Mouse (Mus musculus) lung, postnatal 10 days (tissue): ENCODE measurements around the gene Ctdspl.

Source experiments
- DNase-seq: peaks from one replicate; pipeline ENCODE4 v3.0.0; 2021

Ctdspl gene

GRCm38 (mm10) chr9:118950061-118950460, 23.8 kb downstream of the Ctdspl start:
- DNase-seq, result peak; percentile 56

- no peak for DNase-seq
Measured at GRCm38 (mm10) chr9:118950751-118951150, 24.5 kb downstream of the Ctdspl start.

- DNase-seq, result no peak
Measured at GRCm38 (mm10) chr9:118951381-118951780, 25.1 kb downstream of the Ctdspl start.

- peak; percentile 73 for DNase-seq
Measured at GRCm38 (mm10) chr9:118952180-118952579, 25.9 kb downstream of the Ctdspl start.

GRCm38 (mm10) chr9:118953465-118954194, 27.4 kb downstream of the Ctdspl start:
- DNase-seq, result peak; percentile 14

- peak; percentile 34 for DNase-seq
Measured at GRCm38 (mm10) chr9:118958802-118959201, 32.5 kb downstream of the Ctdspl start.

DNA sequence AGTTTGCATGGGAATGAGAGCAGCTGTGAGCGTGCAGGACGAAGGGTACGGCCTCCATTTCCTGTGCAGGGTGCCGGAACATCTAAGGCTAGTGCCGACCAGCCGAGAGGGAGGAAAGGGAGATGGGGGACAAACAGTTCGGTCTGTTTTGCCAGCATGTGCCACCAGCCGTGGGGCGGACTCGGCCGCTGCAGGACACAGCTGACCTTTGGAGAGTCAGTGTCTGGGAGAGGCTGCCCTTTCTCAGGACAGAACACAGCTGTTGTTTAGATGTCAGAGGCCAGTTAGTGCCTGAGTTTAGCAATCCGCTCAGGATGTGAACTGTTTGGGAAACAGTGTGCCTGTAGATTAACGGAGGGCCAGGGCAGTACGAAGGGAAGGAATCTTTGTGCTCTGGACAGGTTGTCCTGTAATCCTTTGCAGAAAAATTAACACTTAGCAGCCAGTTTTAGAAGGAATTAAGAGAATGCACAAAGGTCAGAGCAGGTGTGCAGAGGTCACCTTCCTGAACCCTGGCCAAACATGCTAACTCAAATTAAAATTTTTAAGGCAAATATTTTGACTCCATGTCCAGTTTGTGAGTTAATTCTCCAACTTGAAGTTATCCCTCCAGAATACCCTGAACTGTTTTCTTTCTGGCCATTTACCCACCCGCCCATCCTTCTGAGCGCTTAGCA, 34.3 kb downstream of the Ctdspl start:
- peak; percentile 84 for DNase-seq

- DNase-seq, result no peak
Measured at GRCm38 (mm10) chr9:118963149-118963548, 36.9 kb downstream of the Ctdspl start.

GRCm38 (mm10) chr9:118964263-118965034, 38.2 kb downstream of the Ctdspl start:
- peak; percentile 38 for DNase-seq

- DNase-seq, result no peak
Measured at GRCm38 (mm10) chr9:118969810-118970209, 43.6 kb downstream of the Ctdspl start.

DNA sequence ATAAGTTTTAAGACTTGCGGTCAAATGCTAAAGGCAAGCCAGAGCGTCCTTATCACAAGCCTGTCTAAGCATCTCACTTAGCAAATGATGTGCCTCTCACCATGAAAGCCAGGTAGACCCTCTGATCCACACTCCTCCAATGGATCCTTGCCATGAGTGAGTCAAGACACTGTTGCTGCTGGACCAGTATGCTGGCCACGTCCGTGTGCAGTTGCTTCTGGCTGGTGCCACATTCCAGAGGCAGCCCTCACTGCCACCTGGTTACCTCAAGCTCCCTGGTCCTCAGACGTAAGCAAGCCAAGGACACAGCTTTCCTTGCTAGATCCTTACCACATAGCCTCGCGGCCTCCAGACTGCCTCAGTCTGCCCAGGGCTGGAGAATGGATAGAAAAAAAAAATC, 46.8 kb downstream of the Ctdspl start:
- no peak for DNase-seq

DNA sequence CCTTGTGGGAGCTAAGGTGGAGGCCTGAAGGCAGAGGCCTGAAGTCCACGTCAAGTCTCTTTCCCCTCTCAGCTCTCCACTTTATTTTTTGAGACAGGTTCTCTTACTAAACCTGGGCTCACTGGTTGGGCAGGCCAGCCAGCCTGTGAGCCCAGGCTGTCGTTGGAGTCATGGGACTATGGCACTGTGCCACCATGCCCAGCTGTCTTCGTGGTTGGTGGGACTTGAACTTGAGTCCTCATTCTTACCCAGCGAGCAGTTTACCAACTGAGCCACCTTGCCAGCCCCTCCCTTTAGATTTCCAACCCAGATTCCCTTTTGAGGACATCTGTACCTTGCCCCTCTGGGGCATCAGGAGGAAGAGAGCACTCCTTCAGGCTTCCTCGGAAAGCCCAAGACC, 47.3 kb downstream of the Ctdspl start:
- no peak for DNase-seq

DNA sequence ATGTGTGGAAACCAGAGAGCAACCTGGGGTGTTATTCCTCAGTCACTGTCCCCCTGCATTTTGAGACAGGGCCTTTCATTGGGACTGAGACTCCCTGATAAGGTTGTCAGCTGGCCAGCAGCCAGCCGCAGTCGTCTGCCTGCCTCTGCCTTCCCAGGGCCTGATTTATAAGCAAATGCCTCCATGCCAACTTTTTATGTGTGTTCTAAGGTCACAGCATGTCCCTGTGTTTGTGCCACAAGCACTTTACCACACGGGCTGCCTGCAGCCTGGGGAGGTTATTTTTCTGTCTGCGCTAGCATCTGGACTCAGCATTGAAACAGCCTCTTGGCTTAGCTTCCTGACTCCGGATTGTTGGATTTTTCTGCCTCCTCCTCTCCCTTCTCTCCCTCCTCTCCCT, 47.9 kb downstream of the Ctdspl start:
- no peak for DNase-seq

DNA sequence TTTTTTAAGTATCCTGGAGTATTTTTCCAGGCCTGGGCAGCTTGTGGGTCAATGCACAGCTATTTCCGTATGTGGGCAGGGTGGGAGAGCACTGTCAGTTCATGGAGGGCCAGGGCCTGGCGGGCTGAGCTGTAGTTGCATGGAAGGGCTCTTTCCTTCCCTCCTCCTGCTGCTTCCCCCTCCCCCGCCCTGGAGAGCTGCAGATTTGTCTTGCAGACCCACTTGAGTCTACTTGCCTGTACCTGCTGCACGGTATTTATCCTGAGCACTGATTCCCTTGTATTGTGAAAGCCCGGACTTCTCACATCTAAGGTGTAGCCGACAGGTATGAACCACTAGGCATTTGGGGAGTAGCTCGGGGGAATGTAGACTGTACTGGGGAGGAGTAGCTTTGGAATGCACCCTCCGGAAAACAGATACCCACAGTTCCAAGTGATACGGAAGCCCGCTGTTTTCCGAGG, 49.0 kb downstream of the Ctdspl start:
- peak; percentile 59 for DNase-seq

- no peak for DNase-seq
Measured at GRCm38 (mm10) chr9:118975758-118976157, 49.5 kb downstream of the Ctdspl start.

GRCm38 (mm10) chr9:118976561-118976960, 50.3 kb downstream of the Ctdspl start:
- peak; percentile 45 for DNase-seq

DNA sequence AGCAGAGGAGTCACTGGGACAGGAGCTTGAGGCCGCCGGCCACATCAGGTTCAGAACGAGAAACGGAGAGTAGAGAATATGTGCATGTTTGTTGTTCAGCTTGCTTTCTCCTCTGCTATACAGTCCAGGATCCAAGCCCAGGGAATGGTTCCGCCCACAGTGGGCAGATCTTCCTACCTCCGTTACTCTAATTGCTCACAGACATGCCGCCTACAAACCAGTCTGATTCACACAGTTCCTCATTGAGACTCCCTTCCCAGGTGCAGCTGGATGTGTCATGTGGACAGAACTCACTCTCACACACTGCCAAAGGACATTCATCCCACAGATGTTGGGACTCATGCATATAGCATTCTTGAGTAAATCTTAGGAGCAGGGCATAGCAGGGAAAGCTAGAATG, 51.2 kb downstream of the Ctdspl start:
- no peak for DNase-seq

- DNase-seq, result no peak
Measured at GRCm38 (mm10) chr9:118980411-118980823, 54.2 kb downstream of the Ctdspl start.

DNA sequence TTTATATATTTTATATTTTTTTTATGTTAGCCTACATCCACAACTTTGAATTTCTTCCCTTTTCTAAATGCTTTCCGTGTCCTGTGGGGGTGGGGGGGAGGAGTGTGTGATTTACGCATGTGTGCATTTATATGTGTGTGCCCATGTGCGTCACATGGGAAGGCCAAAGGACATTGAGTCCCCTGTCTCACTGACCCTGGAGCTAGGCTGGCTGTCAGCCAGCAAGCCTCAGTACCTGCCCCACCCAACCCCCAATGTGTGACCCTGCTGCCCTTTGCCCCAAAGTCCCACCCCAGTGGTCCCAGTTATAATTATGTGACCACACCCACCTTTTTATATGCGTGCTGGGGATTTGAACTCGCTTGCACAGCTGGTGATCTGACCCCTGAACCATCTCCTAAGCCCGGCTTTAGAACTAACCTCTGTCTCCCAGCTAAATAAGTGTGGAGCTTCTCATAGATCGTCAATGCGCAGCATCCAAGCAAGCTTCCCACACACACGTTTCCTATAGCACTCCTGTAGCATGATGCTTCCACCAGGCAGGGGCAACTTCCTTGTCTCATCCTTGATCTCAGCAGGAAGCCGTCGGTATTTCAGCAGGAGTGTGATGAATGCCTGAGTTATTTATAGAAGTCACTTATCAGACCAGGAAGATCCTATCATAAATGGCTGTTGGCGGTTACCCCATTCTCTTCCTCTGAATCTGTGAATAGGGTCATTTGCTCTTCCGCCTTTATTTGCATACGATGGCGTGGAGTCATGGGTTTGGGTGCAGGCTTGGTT, 58.6 kb downstream of the Ctdspl start:
- DNase-seq, result no peak

DNA sequence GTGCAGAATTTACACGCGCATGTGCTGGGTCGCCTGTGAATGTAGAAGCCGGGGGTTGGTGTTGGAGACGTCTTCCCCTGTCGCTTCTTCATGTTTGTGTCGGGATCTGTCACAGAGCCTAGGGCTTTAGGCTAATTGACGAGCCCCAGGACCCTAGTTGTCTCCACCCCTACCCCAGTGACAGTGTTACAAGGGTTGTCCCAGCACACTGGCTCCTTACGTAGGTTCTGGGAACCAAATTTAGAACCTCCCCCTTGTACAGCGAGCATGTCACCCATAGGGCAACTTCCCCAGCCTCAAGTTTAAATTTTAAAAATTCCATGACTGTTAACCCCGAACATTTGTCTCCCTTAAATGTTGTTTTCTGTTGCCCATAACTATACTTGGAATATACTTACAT, 60.0 kb downstream of the Ctdspl start:
- no peak for DNase-seq

DNA sequence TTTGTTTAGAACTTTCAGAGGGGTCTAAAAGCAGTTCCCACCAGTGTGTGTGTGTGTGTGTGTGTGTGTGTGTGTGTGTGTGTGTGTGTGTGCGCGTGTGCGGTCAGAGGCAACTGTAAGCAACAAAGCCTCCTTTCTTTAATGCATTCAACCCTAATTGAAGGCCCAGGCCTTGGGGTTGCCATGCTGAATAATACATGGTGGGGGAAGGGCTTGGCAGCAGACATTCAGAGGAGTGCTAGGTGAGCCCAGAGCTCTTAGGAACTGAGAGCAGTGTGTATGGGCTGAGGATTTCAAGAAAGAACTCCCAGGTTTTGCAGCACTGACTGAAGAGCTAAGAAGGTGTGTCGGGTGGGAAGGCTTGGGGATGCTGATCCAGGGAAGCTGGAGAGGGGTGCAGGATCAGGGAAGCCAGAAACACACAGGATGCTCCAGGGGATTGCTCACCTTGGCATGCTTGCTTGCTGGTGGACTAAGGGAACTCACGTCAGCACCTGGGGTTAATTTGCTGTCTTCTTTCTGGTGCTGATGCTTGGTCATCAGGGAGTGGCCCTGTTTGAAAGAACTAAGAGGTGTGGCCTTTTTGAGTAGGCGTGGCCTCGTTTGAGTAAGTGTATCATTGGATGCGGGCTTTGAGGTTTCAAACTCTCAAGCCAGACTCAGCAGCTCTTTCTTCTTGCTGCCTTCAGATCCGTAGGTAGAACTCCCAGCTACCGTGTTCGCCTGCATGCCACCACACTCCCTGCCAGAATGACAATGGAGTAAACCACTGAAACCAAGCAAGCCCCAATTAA, 62.7 kb downstream of the Ctdspl start:
- no peak for DNase-seq

GRCm38 (mm10) chr9:118990490-118990889, 64.2 kb downstream of the Ctdspl start:
- no peak for DNase-seq
